Mouse (Mus musculus): ENCODE results near the gene Otud7a. TPM values are rescaled to one million over a fixed set of nuclear protein-coding genes. Genes with fewer than 3 reads are reported as not detected.

Gene Otud7a
- polyA plus RNA-seq, 2 experiments: 0.01 TPM; not detected in 1

GRCm38 (mm10) chr7:63497051-63497547, 52.5 kb downstream of the Otud7a start:
- Histone ChIP-seq H3K27me3 (ENCODE audit: control insufficient read depth, insufficient read depth, low read length) (no peaks in the 10 kb centered on the region), H3K4me3 (ENCODE audit: insufficient read depth in 1 of 2, low read depth in 2 of 2, low read length in 2 of 2) (no peak overlapping the region), H3K4me1 (replicated peaks; ENCODE audit: control insufficient read depth in 2 of 2, insufficient read depth in 2 of 2, low read length in 1 of 2) (no peaks in the 10 kb centered on the region), H3K9ac (replicated peaks) (no peak overlapping the region), H3K36me3 (replicated peaks; ENCODE audit: control insufficient read depth, insufficient read depth, low read depth) (no peaks in the 10 kb centered on the region), H3K4me2 (ENCODE audit: low read depth) (no peak overlapping the region), H3K27ac (no peak overlapping the region), H3K9me3 (ENCODE audit: control insufficient read depth, low read length) (no peaks in the 10 kb centered on the region)
- DNase-seq (ENCODE audit: low read depth in 3 of 3, low spot score in 3 of 3) (no peak), ATAC-seq (ENCODE audit: insufficient read depth) (no peak)
- no peak for TF ChIP-seq EP300 (IDR thresholded peaks at IDR 0.05; ENCODE audit: low read depth)
- no peak for TF ChIP-seq CTCF (IDR thresholded peaks at IDR 0.05; ENCODE audit: low read depth)
- WGBS (ENCODE audit: insufficient replicate concordance): 57% methylated on average over 9 of the region's 9 CpGs

GRCm38 (mm10) chr7:63504202-63504601, 59.7 kb downstream of the Otud7a start:
- DNase-seq (ENCODE audit: low read depth in 3 of 3, low spot score in 3 of 3) (no peak), ATAC-seq (ENCODE audit: insufficient read depth) (no peak)
- no peak overlapping the region for H3K9ac ChIP-seq (replicated peaks)
- no peaks in the 10 kb centered on the region for H3K36me3 ChIP-seq (replicated peaks; ENCODE audit: control insufficient read depth, insufficient read depth, low read depth)
- no peak overlapping the region for H3K27ac ChIP-seq
- no peaks in the 10 kb centered on the region for H3K9me3 ChIP-seq (ENCODE audit: control insufficient read depth, low read length)
- no peaks in the 10 kb centered on the region for H3K4me1 ChIP-seq (replicated peaks; ENCODE audit: control insufficient read depth in 2 of 2, insufficient read depth in 2 of 2, low read length in 1 of 2)
- H3K4me3 ChIP-seq (ENCODE audit: insufficient read depth in 1 of 2, low read depth in 2 of 2, low read length in 2 of 2): no peak overlapping the region
- 23% methylated on average over 2 of the region's 2 CpGs for WGBS (ENCODE audit: insufficient replicate concordance)
- no peaks in the 10 kb centered on the region for H3K27me3 ChIP-seq (ENCODE audit: control insufficient read depth, insufficient read depth, low read length)
- TF ChIP-seq CTCF (IDR thresholded peaks at IDR 0.05; ENCODE audit: low read depth) (0 out of 2 replicates have a peak, but pooled peaks have one; percentile 27), EP300 (IDR thresholded peaks at IDR 0.05; ENCODE audit: low read depth) (no peak)
- no peak overlapping the region for H3K4me2 ChIP-seq (ENCODE audit: low read depth)

GRCm38 (mm10) chr7:63508079-63508478, 63.5 kb downstream of the Otud7a start:
- H3K27me3 ChIP-seq (ENCODE audit: control insufficient read depth, insufficient read depth, low read length): no peaks in the 10 kb centered on the region
- 66% methylated on average over 2 of the region's 2 CpGs for WGBS (ENCODE audit: insufficient replicate concordance)
- TF ChIP-seq CTCF (IDR thresholded peaks at IDR 0.05; ENCODE audit: low read depth) (no peak), EP300 (IDR thresholded peaks at IDR 0.05; ENCODE audit: low read depth) (no peak)
- no peak for ATAC-seq (ENCODE audit: insufficient read depth)
- no peaks in the 10 kb centered on the region for H3K4me1 ChIP-seq (replicated peaks; ENCODE audit: control insufficient read depth in 2 of 2, insufficient read depth in 2 of 2, low read length in 1 of 2)
- H3K9me3 ChIP-seq (ENCODE audit: control insufficient read depth, low read length): no peaks in the 10 kb centered on the region
- H3K4me2 ChIP-seq (ENCODE audit: low read depth): no peak overlapping the region
- DNase-seq (ENCODE audit: low read depth in 3 of 3, low spot score in 3 of 3): no peak
- H3K36me3 ChIP-seq (replicated peaks; ENCODE audit: control insufficient read depth, insufficient read depth, low read depth): no peaks in the 10 kb centered on the region
- no peak overlapping the region for H3K9ac ChIP-seq (replicated peaks)
- no peak overlapping the region for H3K27ac ChIP-seq
- H3K4me3 ChIP-seq (ENCODE audit: insufficient read depth in 1 of 2, low read depth in 2 of 2, low read length in 2 of 2): no peak overlapping the region

DNA sequence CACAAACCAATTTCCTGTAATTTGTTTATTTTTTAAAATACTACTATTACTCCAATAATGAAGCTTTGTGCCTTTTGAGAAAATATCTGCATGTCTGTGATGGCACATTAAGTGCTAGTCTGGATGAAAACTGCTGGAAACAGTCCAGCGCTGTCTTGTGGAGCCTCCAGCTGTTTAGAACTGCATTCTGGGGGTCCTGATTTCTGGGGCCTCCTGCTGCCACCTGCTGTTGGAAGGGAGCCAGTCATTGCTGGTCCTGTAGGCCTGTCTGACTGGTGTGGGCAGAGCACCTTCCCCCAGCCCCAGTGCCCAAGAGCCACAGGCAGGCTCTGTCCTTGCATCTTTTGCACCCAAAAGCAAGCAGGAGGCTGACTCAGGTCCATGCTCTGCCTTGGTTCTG, 65.3 kb downstream of the Otud7a start:
- H3K36me3 ChIP-seq (replicated peaks; ENCODE audit: control insufficient read depth, insufficient read depth, low read depth): no peaks in the 10 kb centered on the region
- no peak overlapping the region for H3K4me2 ChIP-seq (ENCODE audit: low read depth)
- no peak overlapping the region for H3K9ac ChIP-seq (replicated peaks)
- TF ChIP-seq EP300 (IDR thresholded peaks at IDR 0.05; ENCODE audit: low read depth) (no peak), CTCF (IDR thresholded peaks at IDR 0.05; ENCODE audit: low read depth) (no peak)
- no peaks in the 10 kb centered on the region for H3K9me3 ChIP-seq (ENCODE audit: control insufficient read depth, low read length)
- ATAC-seq (ENCODE audit: insufficient read depth) (no peak), DNase-seq (ENCODE audit: low read depth in 3 of 3, low spot score in 3 of 3) (no peak)
- no peak overlapping the region for H3K4me3 ChIP-seq (ENCODE audit: insufficient read depth in 1 of 2, low read depth in 2 of 2, low read length in 2 of 2)
- WGBS (ENCODE audit: insufficient replicate concordance): 35% methylated on average over 1 of the region's 1 CpGs
- H3K27me3 ChIP-seq (ENCODE audit: control insufficient read depth, insufficient read depth, low read length): no peaks in the 10 kb centered on the region
- no peak overlapping the region for H3K27ac ChIP-seq
- H3K4me1 ChIP-seq (replicated peaks; ENCODE audit: control insufficient read depth in 2 of 2, insufficient read depth in 2 of 2, low read length in 1 of 2): no peaks in the 10 kb centered on the region

GRCm38 (mm10) chr7:63511458-63511857, 66.9 kb downstream of the Otud7a start:
- H3K36me3 ChIP-seq (replicated peaks; ENCODE audit: control insufficient read depth, insufficient read depth, low read depth): no peaks in the 10 kb centered on the region
- DNase-seq (ENCODE audit: low read depth in 3 of 3, low spot score in 3 of 3) (no peak), ATAC-seq (ENCODE audit: insufficient read depth) (no peak)
- H3K9me3 ChIP-seq (ENCODE audit: control insufficient read depth, low read length): no peaks in the 10 kb centered on the region
- H3K27me3 ChIP-seq (ENCODE audit: control insufficient read depth, insufficient read depth, low read length): no peaks in the 10 kb centered on the region
- no peaks in the 10 kb centered on the region for H3K4me1 ChIP-seq (replicated peaks; ENCODE audit: control insufficient read depth in 2 of 2, insufficient read depth in 2 of 2, low read length in 1 of 2)
- H3K9ac ChIP-seq (replicated peaks): no peak overlapping the region
- H3K27ac ChIP-seq: no peak overlapping the region
- TF ChIP-seq EP300 (IDR thresholded peaks at IDR 0.05; ENCODE audit: low read depth): no peak
- TF ChIP-seq CTCF (IDR thresholded peaks at IDR 0.05; ENCODE audit: low read depth): no peak
- no peak overlapping the region for H3K4me3 ChIP-seq (ENCODE audit: insufficient read depth in 1 of 2, low read depth in 2 of 2, low read length in 2 of 2)
- H3K4me2 ChIP-seq (ENCODE audit: low read depth): no peak overlapping the region
